Mouse (Mus musculus): ENCODE measurements around the gene Arhgef17. TPM values are rescaled to one million over a fixed set of nuclear protein-coding genes. Genes with fewer than 3 reads are reported as not detected.
A peak's percentile ranks its signal among the peaks of the same experiment; 100 is the strongest.

Gene Arhgef17
- 8.7 and 10.5 TPM in 2 replicates for polyA plus RNA-seq (2015; fragmentation: Nextera tagmentation; extraction: Ambion mirVana)

- Histone ChIP-seq H3K4me1 (peaks cover 43% of the 10 kb centered on the region), H3K27me3 (no peaks in the 10 kb centered on the region), H3K9me3 (replicated peaks) (no peaks in the 10 kb centered on the region), H3K36me3 (no peaks in the 10 kb centered on the region), H3K27ac (replicated peaks) (peak within 1 kb of the TSS; percentile 99), H3K9ac (peak within 1 kb of the TSS; percentile 96), H3K4me2 (replicated peaks) (peak within 1 kb of the TSS; percentile 86), H3K4me3 (replicated peaks) (peak within 1 kb of the TSS; percentile 81)
- WGBS = under 1% methylated on average over 35 of the region's 35 CpGs
- peak; percentile 72 for ATAC-seq (ENCODE audit: insufficient number of reproducible peaks, low FRiP score, low TSS enrichment, low read depth)
Observed at GRCm38 (mm10) chr7:100931926-100932480, at the start of gene Arhgef17. Arhgef17 (minus strand) TSS chr7:100932107.

GRCm38 (mm10) chr7:100979175-100979574 is 47.3 kb upstream of the Arhgef17 start:
- Histone ChIP-seq H3K4me1 (peaks cover 15% of the 10 kb centered on the region), H3K36me3 (no peaks in the 10 kb centered on the region), H3K27me3 (peaks cover 15% of the 10 kb centered on the region), H3K4me3 (replicated peaks) (no peak overlapping the region), H3K4me2 (replicated peaks) (no peak overlapping the region), H3K9me3 (replicated peaks) (no peaks in the 10 kb centered on the region), H3K9ac (no peak overlapping the region), H3K27ac (replicated peaks) (no peak overlapping the region)
- peak; percentile 51 for ATAC-seq (ENCODE audit: insufficient number of reproducible peaks, low FRiP score, low TSS enrichment, low read depth)
- 29% methylated on average over 2 of the region's 2 CpGs for WGBS

GRCm38 (mm10) chr7:100978171-100978570 is 46.3 kb upstream of the Arhgef17 start:
- peaks cover 25% of the 10 kb centered on the region for H3K27me3 ChIP-seq
- H3K36me3 ChIP-seq = no peaks in the 10 kb centered on the region
- H3K27ac ChIP-seq (replicated peaks) = no peak overlapping the region
- H3K9ac ChIP-seq = no peak overlapping the region
- no peaks in the 10 kb centered on the region for H3K9me3 ChIP-seq (replicated peaks)
- no peak overlapping the region for H3K4me2 ChIP-seq (replicated peaks)
- no peak for ATAC-seq (ENCODE audit: insufficient number of reproducible peaks, low FRiP score, low TSS enrichment, low read depth)
- H3K4me1 ChIP-seq = peaks cover 17% of the 10 kb centered on the region
- WGBS = 80% methylated on average over 5 of the region's 5 CpGs
- no peak overlapping the region for H3K4me3 ChIP-seq (replicated peaks)

- ATAC-seq (ENCODE audit: insufficient number of reproducible peaks, low FRiP score, low TSS enrichment, low read depth) = no peak
- WGBS = 3% methylated on average over 36 of the region's 36 CpGs
Observed at GRCm38 (mm10) chr7:100974135-100974903, 42.4 kb upstream of the Arhgef17 start, which contains the start of gene P2ry6. P2ry6 (minus strand) TSS chr7:100974649.

GRCm38 (mm10) chr7:100972875-100973274 is 41.0 kb upstream of the Arhgef17 start:
- 43% methylated on average over 3 of the region's 3 CpGs for WGBS
- peaks cover 8% of the 10 kb centered on the region for H3K4me1 ChIP-seq
- H3K9me3 ChIP-seq (replicated peaks) = no peaks in the 10 kb centered on the region

More at GRCm38 (mm10) chr7:100974135-100974903, 42.4 kb upstream of the Arhgef17 start, which contains the start of gene P2ry6:
- H3K36me3 ChIP-seq = no peaks in the 10 kb centered on the region
- peaks cover 33% of the 10 kb centered on the region for H3K27me3 ChIP-seq
- no peak within 1 kb of the TSS for H3K27ac ChIP-seq (replicated peaks)
- peak within 1 kb of the TSS; percentile 28; the same call in 1 of the 2 replicates for H3K9ac ChIP-seq
- H3K4me1 ChIP-seq = peaks cover 14% of the 10 kb centered on the region
- no peaks in the 10 kb centered on the region for H3K9me3 ChIP-seq (replicated peaks)
- H3K4me2 ChIP-seq (replicated peaks) = peak within 1 kb of the TSS; percentile 56
- H3K4me3 ChIP-seq (replicated peaks) = peak within 1 kb of the TSS; percentile 37

GRCm38 (mm10) chr7:100968874-100969659 is 37.2 kb upstream of the Arhgef17 start:
- ATAC-seq (ENCODE audit: insufficient number of reproducible peaks, low FRiP score, low TSS enrichment, low read depth) = no peak
- 78% methylated on average over 10 of the region's 10 CpGs for WGBS
- Histone ChIP-seq H3K36me3 (no peaks in the 10 kb centered on the region), H3K4me2 (replicated peaks) (no peak overlapping the region), H3K4me1 (peaks cover 1% of the 10 kb centered on the region; the same call in 1 of the 2 replicates), H3K4me3 (replicated peaks) (no peak overlapping the region), H3K27ac (replicated peaks) (no peak overlapping the region), H3K9ac (no peak overlapping the region), H3K9me3 (replicated peaks) (no peaks in the 10 kb centered on the region), H3K27me3 (peaks cover 17% of the 10 kb centered on the region)

More at GRCm38 (mm10) chr7:100972875-100973274, 41.0 kb upstream of the Arhgef17 start:
- Histone ChIP-seq H3K27me3 (peaks cover 33% of the 10 kb centered on the region), H3K36me3 (no peaks in the 10 kb centered on the region), H3K9ac (no peak overlapping the region), H3K4me3 (replicated peaks) (no peak overlapping the region), H3K4me2 (replicated peaks) (no peak overlapping the region), H3K27ac (replicated peaks) (no peak overlapping the region)
- ATAC-seq (ENCODE audit: insufficient number of reproducible peaks, low FRiP score, low TSS enrichment, low read depth) = no peak

- no peak overlapping the region for H3K27ac ChIP-seq (replicated peaks)
- no peak overlapping the region for H3K4me2 ChIP-seq (replicated peaks)
- H3K9ac ChIP-seq = no peak overlapping the region
- ATAC-seq (ENCODE audit: insufficient number of reproducible peaks, low FRiP score, low TSS enrichment, low read depth) = no peak
- peaks cover 10% of the 10 kb centered on the region for H3K27me3 ChIP-seq
- no peaks in the 10 kb centered on the region for H3K36me3 ChIP-seq
- H3K9me3 ChIP-seq (replicated peaks) = no peaks in the 10 kb centered on the region
- WGBS = 74% methylated on average over 6 of the region's 6 CpGs
- no peaks in the 10 kb centered on the region for H3K4me1 ChIP-seq
- no peak overlapping the region for H3K4me3 ChIP-seq (replicated peaks)
Observed at GRCm38 (mm10) chr7:100968376-100968775, 36.5 kb upstream of the Arhgef17 start.

- Histone ChIP-seq H3K27me3 (peaks cover 7% of the 10 kb centered on the region; the same call in 1 of the 2 replicates), H3K9ac (no peak overlapping the region), H3K4me3 (replicated peaks) (no peak overlapping the region), H3K4me1 (0 out of 2 replicates have a peak, but pooled peaks cover 4% of the 10 kb centered on the region), H3K27ac (replicated peaks) (no peak overlapping the region), H3K9me3 (replicated peaks) (no peaks in the 10 kb centered on the region), H3K4me2 (replicated peaks) (no peak overlapping the region), H3K36me3 (no peaks in the 10 kb centered on the region)
- no peak for ATAC-seq (ENCODE audit: insufficient number of reproducible peaks, low FRiP score, low TSS enrichment, low read depth)
- 70% methylated on average over 9 of the region's 9 CpGs for WGBS
Observed at GRCm38 (mm10) chr7:100967850-100968249, 35.9 kb upstream of the Arhgef17 start.

GRCm38 (mm10) chr7:100966014-100966413 is 34.1 kb upstream of the Arhgef17 start:
- 0 out of 2 replicates have a peak, but pooled peaks cover 4% of the 10 kb centered on the region for H3K4me1 ChIP-seq
- no peak overlapping the region for H3K4me3 ChIP-seq (replicated peaks)
- H3K9ac ChIP-seq = no peak overlapping the region
- no peaks in the 10 kb centered on the region for H3K27me3 ChIP-seq
- no peak overlapping the region for H3K27ac ChIP-seq (replicated peaks)
- no peaks in the 10 kb centered on the region for H3K9me3 ChIP-seq (replicated peaks)
- no peak for ATAC-seq (ENCODE audit: insufficient number of reproducible peaks, low FRiP score, low TSS enrichment, low read depth)
- H3K4me2 ChIP-seq (replicated peaks) = no peak overlapping the region
- no peaks in the 10 kb centered on the region for H3K36me3 ChIP-seq
- WGBS = 79% methylated on average over 7 of the region's 7 CpGs

- no peak overlapping the region for H3K27ac ChIP-seq (replicated peaks)
- ATAC-seq (ENCODE audit: insufficient number of reproducible peaks, low FRiP score, low TSS enrichment, low read depth) = 0 out of 2 replicates have a peak, but pooled peaks have one; percentile 40
- 0 out of 2 replicates have a peak, but pooled peaks cover 4% of the 10 kb centered on the region for H3K4me1 ChIP-seq
- H3K9ac ChIP-seq = no peak overlapping the region
- no peak overlapping the region for H3K4me3 ChIP-seq (replicated peaks)
- H3K36me3 ChIP-seq = no peaks in the 10 kb centered on the region
- no peaks in the 10 kb centered on the region for H3K9me3 ChIP-seq (replicated peaks)
- H3K4me2 ChIP-seq (replicated peaks) = no peak overlapping the region
- no peaks in the 10 kb centered on the region for H3K27me3 ChIP-seq
- 22% methylated on average over 4 of the region's 4 CpGs for WGBS
Observed at GRCm38 (mm10) chr7:100965079-100965478, 33.2 kb upstream of the Arhgef17 start.

- no peak overlapping the region for H3K4me2 ChIP-seq (replicated peaks)
- H3K4me1 ChIP-seq = 0 out of 2 replicates have a peak, but pooled peaks cover 4% of the 10 kb centered on the region
- ATAC-seq (ENCODE audit: insufficient number of reproducible peaks, low FRiP score, low TSS enrichment, low read depth) = 0 out of 2 replicates have a peak, but pooled peaks have one; percentile 8
- H3K9me3 ChIP-seq (replicated peaks) = no peaks in the 10 kb centered on the region
- H3K9ac ChIP-seq = no peak overlapping the region
- no peaks in the 10 kb centered on the region for H3K36me3 ChIP-seq
- H3K27me3 ChIP-seq = no peaks in the 10 kb centered on the region
- WGBS = 73% methylated on average over 6 of the region's 6 CpGs
- no peak overlapping the region for H3K27ac ChIP-seq (replicated peaks)
- H3K4me3 ChIP-seq (replicated peaks) = no peak overlapping the region
Observed at GRCm38 (mm10) chr7:100964242-100964641, 32.3 kb upstream of the Arhgef17 start.
